ENCODE assay signal across 9 mouse cellular contexts in genomic region chr2:127854332-127854991, GRCm38 (mm10). TPM values are rescaled to one million over a fixed set of nuclear protein-coding genes. Genes with fewer than 3 reads are reported as not detected.
DNase-seq lines count a peak whose midpoint lies in the region; ATAC-seq and TF ChIP-seq lines count a peak whose summit lies in the region.
"Had no signal": no experiment of that assay in that cellular context is flagged by ENCODE, and none has a peak within 500 bp of the region (broad histone marks: within the 10 kb centered on the region; RNA-seq: fewer than 3 reads in every experiment).

No protein-coding gene starts in this region.

- TF ChIP-seq CTCF in kidney, postnatal 0 days (IDR thresholded peaks at IDR 0.05; ENCODE audit: low read depth): no peak

- H3K27ac ChIP-seq in hindbrain, embryonic 14.5 days: no peak overlapping the region
- no peak overlapping the region for H3K27ac ChIP-seq in hindbrain, embryonic 12.5 days
- no peak overlapping the region for H3K27ac ChIP-seq in kidney, postnatal 0 days
- no peak overlapping the region for H3K27ac ChIP-seq in stomach, embryonic 16.5 days (ENCODE audit: low read length)
- H3K27ac ChIP-seq: liver, embryonic 13.5 days had no signal

- H3K27me3 ChIP-seq in hindbrain, embryonic 14.5 days (ENCODE audit: control insufficient read depth, insufficient read depth, low read length): no peaks in the 10 kb centered on the region
- H3K27me3 ChIP-seq in hindbrain, embryonic 12.5 days: no peaks in the 10 kb centered on the region
- H3K27me3 ChIP-seq in kidney, postnatal 0 days (ENCODE audit: insufficient read depth, low read length): no peaks in the 10 kb centered on the region
- H3K27me3 ChIP-seq in stomach, embryonic 16.5 days (ENCODE audit: control insufficient read depth, insufficient read depth, low read length): no peaks in the 10 kb centered on the region
- H3K27me3 ChIP-seq: liver, embryonic 13.5 days had no signal

- H3K4me3 ChIP-seq in hindbrain, embryonic 14.5 days (replicated peaks; ENCODE audit: low read length): no peak overlapping the region
- H3K4me3 ChIP-seq in hindbrain, embryonic 12.5 days: no peak overlapping the region
- H3K4me3 ChIP-seq in kidney, postnatal 0 days (replicated peaks; ENCODE audit: low read depth, low read length): no peak overlapping the region
- H3K4me3 ChIP-seq in stomach, embryonic 16.5 days (replicated peaks; ENCODE audit: low read length): no peak overlapping the region
- H3K4me3 ChIP-seq: liver, embryonic 13.5 days had no signal

- ATAC-seq in hindbrain, embryonic 14.5 days (ENCODE audit: low FRiP score): peak; percentile 81; the same call in 1 of the 2 replicates
- no peak for ATAC-seq in hindbrain, embryonic 12.5 days (ENCODE audit: low FRiP score)
- peak; percentile 73 for ATAC-seq in granulocyte monocyte progenitor cell, adult 5-6 weeks (replicated peaks; ENCODE audit: poor library complexity, severe bottlenecking)
- ATAC-seq in kidney, postnatal 0 days (replicated peaks; ENCODE audit: low FRiP score, low read depth): no peak
- peak; percentile 88 for ATAC-seq in stomach, embryonic 16.5 days (ENCODE audit: insufficient read depth, low FRiP score)

- WGBS in hindbrain, embryonic 14.5 days: 66% methylated on average over 4 of the region's 4 CpGs
- WGBS in hindbrain, embryonic 12.5 days: 65% methylated on average over 4 of the region's 4 CpGs
- 66% methylated on average over 4 of the region's 4 CpGs for WGBS in kidney, postnatal 0 days
- WGBS in stomach, embryonic 16.5 days: 57% methylated on average over 2 of the region's 4 CpGs

- DNase-seq in hindbrain, embryonic 14.5 days (ENCODE audit: low spot score): peak; percentile 57
- DNase-seq in cerebellum, adult 8-10 months: peak; percentile 82
- DNase-seq in kidney, postnatal 0 days (ENCODE audit: low spot score): peak; percentile 63
- peak; percentile 92 for DNase-seq in lung, postnatal 10 days
- DNase-seq in thymus, postnatal 14 days: no peak
- DNase-seq: liver, embryonic 13.5 days had no signal

- H3K4me2 ChIP-seq in hindbrain, embryonic 14.5 days (replicated peaks): no peak overlapping the region
- H3K4me2 ChIP-seq in hindbrain, embryonic 12.5 days (replicated peaks): no peak overlapping the region
- H3K4me2 ChIP-seq in kidney, postnatal 0 days (ENCODE audit: low read length): no peak overlapping the region
- H3K4me2 ChIP-seq in stomach, embryonic 16.5 days (ENCODE audit: low read depth, low read length): no peak overlapping the region
- H3K4me2 ChIP-seq: liver, embryonic 13.5 days had no signal

- H3K9ac ChIP-seq in hindbrain, embryonic 14.5 days: no peak overlapping the region
- no peak overlapping the region; the same call in 1 of the 2 replicates for H3K9ac ChIP-seq in hindbrain, embryonic 12.5 days
- H3K9ac ChIP-seq in kidney, postnatal 0 days (ENCODE audit: low read depth, low read length): no peak overlapping the region
- H3K9ac ChIP-seq in stomach, embryonic 16.5 days (ENCODE audit: low read length): no peak overlapping the region
- H3K9ac ChIP-seq: liver, embryonic 13.5 days had no signal

- H3K9me3 ChIP-seq in hindbrain, embryonic 14.5 days (ENCODE audit: control insufficient read depth, low read length): no peaks in the 10 kb centered on the region
- no peaks in the 10 kb centered on the region for H3K9me3 ChIP-seq in hindbrain, embryonic 12.5 days (replicated peaks)
- no peaks in the 10 kb centered on the region for H3K9me3 ChIP-seq in kidney, postnatal 0 days (replicated peaks; ENCODE audit: low read length)
- no peaks in the 10 kb centered on the region for H3K9me3 ChIP-seq in stomach, embryonic 16.5 days (replicated peaks; ENCODE audit: control insufficient read depth, low read length)
- H3K9me3 ChIP-seq: liver, embryonic 13.5 days had no signal

- H3K36me3 ChIP-seq in hindbrain, embryonic 14.5 days (replicated peaks; ENCODE audit: control insufficient read depth, insufficient read depth): no peaks in the 10 kb centered on the region
- H3K36me3 ChIP-seq in hindbrain, embryonic 12.5 days: no peaks in the 10 kb centered on the region
- H3K36me3 ChIP-seq in kidney, postnatal 0 days (ENCODE audit: insufficient read depth, low read length): no peaks in the 10 kb centered on the region
- no peaks in the 10 kb centered on the region for H3K36me3 ChIP-seq in stomach, embryonic 16.5 days (ENCODE audit: control insufficient read depth, insufficient read depth, low read length)
- H3K36me3 ChIP-seq: liver, embryonic 13.5 days had no signal

- no peaks in the 10 kb centered on the region for H3K4me1 ChIP-seq in hindbrain, embryonic 14.5 days (replicated peaks; ENCODE audit: control insufficient read depth, insufficient read depth, low read length)
- no peaks in the 10 kb centered on the region for H3K4me1 ChIP-seq in hindbrain, embryonic 12.5 days
- no peaks in the 10 kb centered on the region for H3K4me1 ChIP-seq in kidney, postnatal 0 days (replicated peaks; ENCODE audit: insufficient read depth, low read length)
- H3K4me1 ChIP-seq in stomach, embryonic 16.5 days (ENCODE audit: control insufficient read depth, insufficient read depth, low read length): no peaks in the 10 kb centered on the region
- H3K4me1 ChIP-seq: liver, embryonic 13.5 days had no signal

RNA-seq across cellular contexts. Expression of gene Acoxl, which starts 15.8 kb away (rescaled TPM):
- polyA plus RNA-seq in hindbrain, embryonic 14.5 days (2014; fragmentation: Nextera tagmentation; extraction: Ambion mirVana): 0.16 TPM in 1 of 2 replicates, not detected in the other
- 0.09 and 0.15 TPM in 2 replicates for polyA plus RNA-seq in hindbrain, embryonic 12.5 days (2016; fragmentation: Nextera tagmentation; extraction: Ambion mirVana)
- not detected in 2 replicates for total RNA-seq in granulocyte monocyte progenitor cell, adult 5-6 weeks (2014; fragmentation: Nextera tagmentation)
- 0.17 TPM in 1 of 2 replicates, not detected in the other for total RNA-seq in granulocyte monocyte progenitor cell, adult 5-6 weeks (2017)
- polyA plus RNA-seq in kidney, postnatal 0 days (2015; fragmentation: Nextera tagmentation; extraction: Ambion mirVana): 0.61 and 0.65 TPM in 2 replicates
- polyA plus RNA-seq in stomach, embryonic 16.5 days (2015; fragmentation: Nextera tagmentation; extraction: Ambion mirVana): 0.04 and 0.09 TPM in 2 replicates
- polyA plus RNA-seq: liver, embryonic 13.5 days had no signal

RNA-seq across cellular contexts. Expression of gene Bub1, which starts 22.8 kb away (rescaled TPM):
- polyA plus RNA-seq in hindbrain, embryonic 14.5 days (2014; fragmentation: Nextera tagmentation; extraction: Ambion mirVana): 3.2 and 3.7 TPM in 2 replicates
- 50.6 and 52.7 TPM in 2 replicates for polyA plus RNA-seq in hindbrain, embryonic 12.5 days (2016; fragmentation: Nextera tagmentation; extraction: Ambion mirVana)
- total RNA-seq in granulocyte monocyte progenitor cell, adult 5-6 weeks (2014; fragmentation: Nextera tagmentation): 26.9 and 56.1 TPM in 2 replicates
- 61.3 and 66.2 TPM in 2 replicates for total RNA-seq in granulocyte monocyte progenitor cell, adult 5-6 weeks (2017)
- 16.9 and 18.8 TPM in 2 replicates for polyA plus RNA-seq in kidney, postnatal 0 days (2015; fragmentation: Nextera tagmentation; extraction: Ambion mirVana)
- 38.3 and 39.7 TPM in 2 replicates for polyA plus RNA-seq in stomach, embryonic 16.5 days (2015; fragmentation: Nextera tagmentation; extraction: Ambion mirVana)

Comparison
In these comparisons a context has a peak if more than half of its experiments do, and no peak if none do; other contexts are left out.
1. ATAC-seq: peak in hindbrain, embryonic 14.5 days (single experiment), granulocyte monocyte progenitor cell, adult 5-6 weeks (single experiment) and stomach, embryonic 16.5 days (single experiment); none in hindbrain, embryonic 12.5 days (single experiment) and kidney, postnatal 0 days (single experiment).